Mouse (Mus musculus) heart, embryonic 16.5 days (tissue): ENCODE measurements around the gene Fyn. TPM values are rescaled to one million over a fixed set of nuclear protein-coding genes. Genes with fewer than 3 reads are reported as not detected.

Source experiments
- ATAC-seq: fragments of 200-750 bp; cut with Nextera tagmentation; replicated peaks from 2 replicates; pipeline ENCODE4 v1.8.0; 2017; ENCODE audit warnings: moderate number of reproducible peaks; ENCODE audit not compliant: insufficient read depth, low FRiP score; ENCODE audit errors: extremely low read depth
- H3K27ac ChIP-seq: fragments of 300-500 bp; sonication (generic); 2 replicates; pipeline ENCODE4 v1.5.1; 2014; ENCODE audit warnings: mild to moderate bottlenecking, low read length, control low read depth, moderate library complexity
- H3K27me3 ChIP-seq: fragments of 300-500 bp; sonication (generic); 2 replicates; pipeline ENCODE4 v1.6.1; 2014; ENCODE audit warnings: low read length, mixed read lengths; ENCODE audit not compliant: control insufficient read depth, insufficient read depth
- H3K36me3 ChIP-seq: fragments of 300-500 bp; sonication (generic); 2 replicates; pipeline ENCODE4 v1.6.1; 2014; ENCODE audit not compliant: control insufficient read depth, insufficient read depth
- H3K4me1 ChIP-seq: fragments of 300-500 bp; sonication (generic); 2 replicates; pipeline ENCODE4 v1.6.1; 2014; ENCODE audit warnings: low read length, mixed read lengths; ENCODE audit not compliant: control insufficient read depth, insufficient read depth
- H3K4me2 ChIP-seq: fragments of 300-500 bp; sonication (generic); 2 replicates; pipeline ENCODE4 v1.6.1; 2014; ENCODE audit warnings: low read depth, mild to moderate bottlenecking, control low read depth, low read length
- H3K4me3 ChIP-seq: fragments of 300-500 bp; sonication (generic); 2 replicates; pipeline ENCODE4 v1.5.1; 2014; ENCODE audit warnings: mild to moderate bottlenecking, control low read depth, low read length
- H3K9ac ChIP-seq: fragments of 300-500 bp; sonication (generic); 2 replicates; pipeline ENCODE4 v1.6.1; 2014; ENCODE audit warnings: low read length, control low read depth
- H3K9me3 ChIP-seq: fragments of 300-500 bp; sonication (generic); replicated peaks from 2 replicates; pipeline ENCODE4 v1.6.1; 2016; ENCODE audit warnings: low read length; ENCODE audit not compliant: control insufficient read depth
- WGBS: fragments of 180-500 bp; shearing (Covaris S2); extraction: QIAGEN DNeasy Blood & Tissue Kit; methylation state at CpG from one replicate; pipeline ENCODE4 v1.1.7; 2014; 5-methylcytosine and 5-hydroxymethylcytosine counted together
- polyA plus RNA-seq: library from polyadenylated mRNA; unstranded; fragments of >200 nt; fragmentation: Nextera tagmentation; extraction: Ambion mirVana; gene quantifications from 2 replicates; pipeline ENCODE4 v1.2.1, GENCODE M21; 2015

Gene Fyn
- polyA plus RNA-seq, 1 experiment from 2014 or later = 15.0 TPM

DNA sequence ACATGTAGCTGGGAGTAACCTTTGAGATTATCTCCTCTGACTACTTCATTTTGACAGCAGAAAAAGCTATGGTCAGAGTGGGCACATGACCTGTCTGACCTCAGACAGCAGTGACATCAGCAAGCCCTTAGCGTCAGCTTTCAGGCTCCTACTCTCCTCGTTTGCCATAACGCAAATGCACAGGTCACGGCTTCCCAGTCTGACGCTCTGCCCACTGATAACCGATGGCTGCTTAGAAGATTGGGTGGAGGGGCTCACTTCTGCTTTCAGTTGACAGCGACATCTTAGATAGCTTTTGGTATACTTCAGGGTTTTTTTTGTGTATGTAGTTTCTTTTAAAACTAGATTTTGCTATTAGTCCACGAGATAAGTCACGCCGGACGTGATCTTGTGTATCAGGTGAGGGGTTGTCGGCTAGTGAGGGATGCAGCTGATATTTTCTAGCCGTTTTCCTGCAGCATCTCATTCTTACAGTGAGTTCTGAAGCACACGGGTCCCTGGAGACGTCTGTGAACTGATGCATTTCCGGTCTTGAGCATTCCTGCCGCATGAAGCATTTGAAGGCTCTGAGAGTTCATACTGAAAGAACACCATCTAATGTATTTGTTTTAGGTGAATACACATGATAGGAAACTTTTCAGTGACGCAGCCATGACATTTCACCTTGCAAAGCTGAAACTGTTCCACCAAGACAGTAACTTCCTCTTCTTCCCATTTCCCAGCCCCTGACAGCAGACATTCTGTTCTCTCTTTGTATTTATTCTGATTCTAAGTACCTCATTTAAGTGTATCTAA lies 44.4 kb downstream of the Fyn start:
- Histone ChIP-seq H3K4me1 (peaks cover 39% of the 10 kb centered on the region), H3K36me3 (no peaks in the 10 kb centered on the region), H3K27me3 (no peaks in the 10 kb centered on the region), H3K4me3 (no peak overlapping the region), H3K27ac (peak overlapping the region; percentile 40; the same call in 1 of the 2 replicates), H3K9ac (no peak overlapping the region), H3K9me3 (no peaks in the 10 kb centered on the region), H3K4me2 (peak overlapping the region; percentile 9; the same call in 1 of the 2 replicates)
- ATAC-seq = no peak
- 50% methylated on average over 18 of the region's 18 CpGs for WGBS

DNA sequence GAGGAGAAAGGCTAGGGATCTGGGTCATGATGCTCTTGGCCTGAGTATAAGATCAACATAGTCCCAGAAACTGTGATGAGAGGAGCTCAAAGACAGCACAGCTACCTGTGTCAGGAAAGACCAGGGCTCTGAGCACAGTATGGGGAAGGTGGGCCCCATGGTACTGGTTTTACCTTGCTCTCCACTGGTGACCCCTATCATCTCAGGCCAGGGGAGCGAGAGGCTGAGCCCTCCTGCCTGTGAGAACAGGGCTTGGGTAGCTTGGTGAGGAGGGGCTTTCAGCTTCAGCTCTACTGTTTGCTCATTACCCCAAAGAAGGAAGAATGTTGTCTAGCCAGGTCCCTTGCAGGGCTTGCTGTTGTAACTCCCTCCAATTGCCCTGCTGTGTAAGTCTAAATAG lies 45.4 kb downstream of the Fyn start:
- no peak overlapping the region for H3K4me2 ChIP-seq
- H3K9me3 ChIP-seq = no peaks in the 10 kb centered on the region
- H3K36me3 ChIP-seq = no peaks in the 10 kb centered on the region
- H3K9ac ChIP-seq = no peak overlapping the region
- no peak overlapping the region for H3K4me3 ChIP-seq
- no peak overlapping the region for H3K27ac ChIP-seq
- WGBS = 100% methylated on average over 1 of the region's 1 CpGs
- H3K27me3 ChIP-seq = no peaks in the 10 kb centered on the region
- no peak for ATAC-seq
- H3K4me1 ChIP-seq = peaks cover 39% of the 10 kb centered on the region

DNA sequence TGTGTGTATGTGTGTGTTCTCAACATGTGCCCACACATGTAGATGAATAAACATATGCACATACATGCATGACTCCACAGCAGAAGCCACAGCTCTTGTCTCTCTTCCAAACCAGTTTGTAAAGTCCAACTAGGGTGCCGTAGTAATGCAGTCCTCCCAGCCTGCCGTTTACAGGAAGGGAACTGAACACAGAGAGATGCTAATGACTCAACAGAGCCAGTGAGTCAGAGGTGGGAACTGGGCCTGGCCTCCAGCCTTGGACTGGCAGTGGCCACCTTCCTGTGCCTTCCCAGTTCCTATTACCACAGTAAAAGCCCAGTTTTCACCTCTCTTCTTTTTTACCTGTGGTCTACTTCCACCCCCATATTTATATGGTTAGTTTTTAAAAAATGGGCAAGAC lies 46.9 kb downstream of the Fyn start:
- no peak overlapping the region for H3K27ac ChIP-seq
- 55% methylated on average over 2 of the region's 2 CpGs for WGBS
- H3K4me3 ChIP-seq = no peak overlapping the region
- no peaks in the 10 kb centered on the region for H3K9me3 ChIP-seq
- H3K4me1 ChIP-seq = peaks cover 29% of the 10 kb centered on the region
- ATAC-seq = no peak
- no peak overlapping the region for H3K9ac ChIP-seq
- H3K36me3 ChIP-seq = no peaks in the 10 kb centered on the region
- H3K27me3 ChIP-seq = no peaks in the 10 kb centered on the region
- no peak overlapping the region for H3K4me2 ChIP-seq

DNA sequence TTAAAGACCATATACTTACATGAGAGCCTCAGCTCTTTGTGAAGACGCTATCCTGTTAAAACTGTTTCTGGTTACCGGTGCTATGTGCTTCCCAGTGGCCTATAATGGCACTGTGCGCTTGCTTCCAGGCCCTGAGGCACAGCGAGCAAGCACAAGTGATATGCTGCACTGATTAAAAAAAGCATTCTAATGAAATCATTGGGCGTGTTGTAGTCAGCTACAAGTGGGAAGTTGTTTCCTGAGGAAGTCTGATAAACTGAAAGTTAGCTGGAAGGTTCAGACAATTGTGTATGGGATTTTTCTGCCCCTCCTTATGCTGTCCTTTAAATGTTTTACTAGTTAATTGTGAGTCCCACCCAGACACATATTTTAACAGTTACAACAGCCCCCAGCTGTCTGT lies 49.0 kb downstream of the Fyn start:
- Histone ChIP-seq H3K27ac (peak overlapping the region; percentile 61), H3K9ac (0 out of 2 replicates have a peak overlapping the region, but pooled peaks have one; percentile 30), H3K36me3 (no peaks in the 10 kb centered on the region), H3K4me2 (peak overlapping the region; percentile 15; the same call in 1 of the 2 replicates), H3K4me1 (peaks cover 31% of the 10 kb centered on the region), H3K9me3 (no peaks in the 10 kb centered on the region), H3K4me3 (no peak overlapping the region), H3K27me3 (no peaks in the 10 kb centered on the region)
- 48% methylated on average over 5 of the region's 5 CpGs for WGBS
- peak; percentile 59 for ATAC-seq

DNA sequence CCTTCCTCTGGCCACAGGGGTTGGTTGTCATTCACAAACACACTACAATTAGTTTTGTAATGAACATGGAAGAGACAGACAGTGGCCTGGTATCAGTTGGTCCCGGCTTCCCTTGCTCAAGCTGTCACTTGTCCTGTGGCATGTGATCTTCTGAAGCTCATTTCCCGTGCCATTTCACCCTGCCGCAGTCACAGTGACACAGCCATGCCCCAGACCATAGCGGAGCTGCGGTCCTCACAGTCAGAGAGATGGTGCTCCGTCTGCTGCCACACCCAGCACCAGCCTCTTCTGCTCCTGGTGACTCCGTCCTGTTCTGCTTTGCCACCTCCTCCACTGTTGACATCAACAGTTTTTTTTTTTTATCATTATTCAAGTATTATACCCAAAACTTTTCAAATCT lies 49.7 kb downstream of the Fyn start:
- H3K4me2 ChIP-seq = no peak overlapping the region
- WGBS = 74% methylated on average over 7 of the region's 7 CpGs
- H3K27me3 ChIP-seq = no peaks in the 10 kb centered on the region
- ATAC-seq = no peak
- H3K27ac ChIP-seq = peak overlapping the region; percentile 61
- H3K4me1 ChIP-seq = peaks cover 27% of the 10 kb centered on the region
- no peaks in the 10 kb centered on the region for H3K9me3 ChIP-seq
- 0 out of 2 replicates have a peak overlapping the region, but pooled peaks have one; percentile 18 for H3K9ac ChIP-seq
- no peak overlapping the region for H3K4me3 ChIP-seq
- no peaks in the 10 kb centered on the region for H3K36me3 ChIP-seq

DNA sequence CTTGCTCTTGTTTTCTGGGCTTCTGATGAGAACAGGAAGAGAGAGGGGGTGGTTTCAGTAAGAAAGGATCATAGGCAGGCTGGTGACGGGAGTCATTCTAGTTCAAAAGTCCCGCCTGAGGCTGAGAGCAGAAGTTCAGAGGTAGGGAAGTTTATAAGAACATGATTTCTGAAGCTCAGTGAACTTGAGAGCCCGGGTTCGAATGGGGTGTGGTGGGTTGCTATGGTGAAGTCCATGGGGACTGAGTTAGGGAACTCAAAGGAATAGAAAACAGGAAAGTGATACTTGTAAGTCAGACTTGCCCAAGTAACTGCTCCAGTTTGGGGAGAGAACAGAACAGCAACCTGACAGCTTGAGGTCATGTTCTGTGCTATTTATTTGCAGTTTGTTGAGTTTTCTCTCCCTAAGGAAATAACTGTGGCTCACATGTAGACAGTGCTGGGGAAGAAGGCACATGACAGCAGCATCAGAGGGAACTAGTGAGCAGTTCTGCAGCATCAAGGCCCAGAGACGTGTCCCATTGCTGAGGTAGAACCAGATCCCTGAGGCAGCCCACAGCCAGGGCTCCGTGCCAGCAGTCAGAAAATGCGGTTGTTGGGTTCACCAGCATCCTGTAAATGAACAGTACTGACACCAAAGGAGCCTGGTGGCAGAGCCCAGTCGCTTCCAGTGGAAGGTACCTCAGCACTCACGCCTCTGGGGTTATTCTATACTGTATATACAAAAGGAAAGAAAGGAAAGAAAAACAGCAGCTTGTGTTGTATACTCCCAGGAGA lies 52.4 kb downstream of the Fyn start:
- H3K4me1 ChIP-seq = peaks cover 27% of the 10 kb centered on the region
- no peak overlapping the region for H3K27ac ChIP-seq
- H3K4me2 ChIP-seq = no peak overlapping the region
- no peak overlapping the region for H3K9ac ChIP-seq
- H3K9me3 ChIP-seq = no peaks in the 10 kb centered on the region
- H3K4me3 ChIP-seq = no peak overlapping the region
- no peaks in the 10 kb centered on the region for H3K36me3 ChIP-seq
- H3K27me3 ChIP-seq = no peaks in the 10 kb centered on the region
- WGBS = 59% methylated on average over 9 of the region's 9 CpGs
- no peak for ATAC-seq

DNA sequence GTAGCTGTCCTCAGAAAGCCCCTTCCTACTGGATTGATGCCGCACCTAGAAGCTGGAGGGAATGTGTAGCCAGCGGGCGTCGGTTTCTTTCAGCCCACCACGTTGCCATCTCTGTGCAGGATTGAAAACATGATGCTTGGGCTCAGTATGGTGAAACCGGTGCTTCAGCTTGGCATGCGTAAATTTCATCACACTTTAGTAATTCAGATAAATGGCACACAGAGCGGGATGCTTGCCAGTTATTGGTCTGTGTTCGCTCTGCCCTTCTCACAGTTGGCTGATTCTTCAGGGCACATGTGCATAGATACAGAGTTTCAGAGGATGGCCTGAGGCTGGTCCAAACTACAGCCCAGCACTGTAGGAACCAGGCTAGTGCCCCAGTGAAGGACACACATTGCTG lies 53.1 kb downstream of the Fyn start:
- no peak overlapping the region for H3K9ac ChIP-seq
- ATAC-seq = no peak
- no peak overlapping the region for H3K4me3 ChIP-seq
- WGBS = 77% methylated on average over 9 of the region's 9 CpGs
- no peak overlapping the region for H3K27ac ChIP-seq
- peaks cover 25% of the 10 kb centered on the region for H3K4me1 ChIP-seq
- no peaks in the 10 kb centered on the region for H3K9me3 ChIP-seq
- no peaks in the 10 kb centered on the region for H3K27me3 ChIP-seq
- H3K36me3 ChIP-seq = no peaks in the 10 kb centered on the region
- no peak overlapping the region for H3K4me2 ChIP-seq

DNA sequence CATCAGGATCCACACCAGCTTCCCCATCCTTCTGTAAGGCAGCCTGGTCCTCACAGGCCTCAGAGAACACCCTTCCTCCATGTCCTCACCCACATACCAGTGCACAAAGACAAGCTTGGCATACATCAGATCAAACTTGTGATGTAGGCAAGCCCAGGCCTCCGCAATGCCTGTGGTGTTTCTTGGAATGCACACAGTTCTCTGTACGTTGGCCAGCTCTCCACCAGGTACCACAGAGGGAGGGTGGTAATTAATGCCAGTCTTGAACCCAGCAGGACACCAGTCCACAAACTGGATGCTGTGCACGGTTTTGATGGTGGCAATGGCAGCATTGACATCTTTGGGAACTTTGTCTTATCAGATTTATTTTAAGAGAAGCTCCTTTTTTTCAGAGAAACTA lies 56.0 kb downstream of the Fyn start:
- Histone ChIP-seq H3K27ac (no peak overlapping the region), H3K27me3 (no peaks in the 10 kb centered on the region), H3K36me3 (no peaks in the 10 kb centered on the region), H3K4me3 (no peak overlapping the region), H3K4me2 (no peak overlapping the region), H3K4me1 (peaks cover 13% of the 10 kb centered on the region), H3K9ac (no peak overlapping the region), H3K9me3 (no peaks in the 10 kb centered on the region)
- 91% methylated on average over 3 of the region's 3 CpGs for WGBS
- ATAC-seq = no peak

DNA sequence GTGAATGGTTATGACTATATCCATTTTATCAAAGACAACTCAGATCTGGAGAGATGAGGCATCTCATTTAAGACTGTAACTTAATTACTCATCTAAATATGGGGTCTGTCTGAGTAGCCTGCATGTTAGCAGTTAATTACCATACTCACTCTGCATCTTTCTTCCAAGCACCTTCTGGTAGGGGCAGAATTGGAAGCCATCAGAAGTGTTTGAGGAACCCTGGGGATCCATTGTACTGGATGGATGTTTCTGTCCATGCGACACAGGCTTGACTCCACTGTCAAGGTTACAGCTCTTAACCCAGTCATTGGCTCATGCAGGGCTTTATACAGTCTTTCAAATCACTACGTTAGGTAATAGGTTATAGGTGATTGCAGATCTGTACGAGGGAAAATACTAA lies 57.4 kb downstream of the Fyn start:
- ATAC-seq = no peak
- H3K27me3 ChIP-seq = no peaks in the 10 kb centered on the region
- WGBS = 83% methylated on average over 3 of the region's 3 CpGs

More for the DNA sequence above, 57.4 kb downstream of the Fyn start:
- H3K36me3 ChIP-seq = no peaks in the 10 kb centered on the region
- no peak overlapping the region for H3K27ac ChIP-seq
- H3K9me3 ChIP-seq = no peaks in the 10 kb centered on the region
- H3K4me1 ChIP-seq = peaks cover 9% of the 10 kb centered on the region
- no peak overlapping the region for H3K9ac ChIP-seq
- H3K4me3 ChIP-seq = no peak overlapping the region
- no peak overlapping the region for H3K4me2 ChIP-seq
